Mouse (Mus musculus) limb, embryonic 14.5 days (tissue): ENCODE results near the gene Micu1. TPM values are rescaled to one million over a fixed set of nuclear protein-coding genes. Genes with fewer than 3 reads are reported as not detected.
"Not testable (repeated sequence)": the region's sequence is repeated elsewhere in the genome, so short reads cannot be mapped to it uniquely, and the experiment has no call there.

ENCODE experiments used
- ATAC-seq: fragments of 200-750 bp; cut with Nextera tagmentation; 2 replicates; pipeline ENCODE4 v1.8.0; 2017; ENCODE audit warnings: low read depth, moderate number of reproducible peaks, moderate TSS enrichment; ENCODE audit not compliant: low FRiP score
- DNase-seq: peaks from one replicate; pipeline ENCODE4 v3.0.0-alpha.2; 2015; ENCODE audit warnings: low spot score
- H3K27ac ChIP-seq: fragments of 300-500 bp; sonication (generic); replicated peaks from 2 replicates; pipeline ENCODE4 v1.5.1; 2014; ENCODE audit warnings: low read depth, mild to moderate bottlenecking, low read length, moderate library complexity, mixed read lengths
- H3K27me3 ChIP-seq: fragments of 300-500 bp; sonication (generic); 2 replicates; pipeline ENCODE4 v1.6.1; 2014; ENCODE audit warnings: low read length, mixed read lengths; ENCODE audit not compliant: control insufficient read depth, insufficient read depth
- H3K36me3 ChIP-seq: fragments of 300-500 bp; sonication (generic); 2 replicates; pipeline ENCODE4 v1.6.1; 2014; ENCODE audit warnings: mild to moderate bottlenecking, low read length, moderate library complexity, mixed read lengths; ENCODE audit not compliant: control insufficient read depth, insufficient read depth
- H3K4me1 ChIP-seq: fragments of 300-500 bp; sonication (generic); 2 replicates; pipeline ENCODE4 v1.6.1; 2014; ENCODE audit warnings: antibody characterized with exemption, low read length, mixed read lengths; ENCODE audit not compliant: control insufficient read depth, insufficient read depth
- H3K4me2 ChIP-seq: fragments of 300-500 bp; sonication (generic); replicated peaks from 2 replicates; pipeline ENCODE4 v1.6.1; 2014; ENCODE audit warnings: low read depth, mild to moderate bottlenecking, low read length, moderate library complexity; ENCODE audit not compliant: severe bottlenecking
- H3K4me3 ChIP-seq: fragments of 300-500 bp; sonication (generic); replicated peaks from 2 replicates; pipeline ENCODE4 v1.5.1; 2014; ENCODE audit warnings: low read length
- H3K9ac ChIP-seq: fragments of 300-500 bp; sonication (generic); 2 replicates; pipeline ENCODE4 v1.6.1; 2014; ENCODE audit warnings: mild to moderate bottlenecking, low read depth, low read length, moderate library complexity; ENCODE audit not compliant: severe bottlenecking
- H3K9me3 ChIP-seq: fragments of 300-500 bp; sonication (generic); 2 replicates; pipeline ENCODE4 v1.6.1; 2016; ENCODE audit warnings: low read length; ENCODE audit not compliant: control insufficient read depth
- POLR2A ChIP-seq: fragments of 200-500 bp; IDR thresholded peaks from 2 replicates; pipeline ENCODE4 v1.8.0; 2012; ENCODE audit warnings: inconsistent platforms, mild to moderate bottlenecking, moderate library complexity, borderline replicate concordance; ENCODE audit not compliant: insufficient read depth, insufficient read length; ENCODE audit errors: extremely low read depth
- WGBS: fragments of 180-500 bp; shearing (Covaris S2); extraction: QIAGEN DNeasy Blood & Tissue Kit; methylation state at CpG from one replicate; pipeline ENCODE4 v1.1.7; 2014; 5-methylcytosine and 5-hydroxymethylcytosine counted together
- polyA plus RNA-seq, 2 experiments: library from polyadenylated mRNA; depleted of rRNA in 1 of 2; stranded (reverse) in 1 of 2; unstranded in 1 of 2; fragments of >200 nt; fragmentation: Nextera tagmentation in 1 of 2; extraction: Ambion mirVana in 1 of 2; gene quantifications; 2 replicates each; pipeline versions ENCODE4 v1.2.1 to v1.2.3; 2012 to 2014

Gene Micu1
- polyA plus RNA-seq, 2 experiments: 81.9 to 93.7 TPM

- WGBS: 59% methylated on average over 7 of the region's 7 CpGs
- DNase-seq: no peak
- ATAC-seq: no peak
Observed at GRCm38 (mm10) chr10:59668491-59668890, 33.8 kb upstream of the Micu1 start.

GRCm38 (mm10) chr10:59677836-59678235 is 24.4 kb upstream of the Micu1 start:
- ATAC-seq: no peak
- Histone ChIP-seq H3K4me2 (no peak overlapping the region), H3K9me3 (no peaks in the 10 kb centered on the region), H3K4me3 (no peak overlapping the region), H3K27me3 (no peaks in the 10 kb centered on the region), H3K27ac (no peak overlapping the region), H3K36me3 (no peaks in the 10 kb centered on the region), H3K4me1 (no peaks in the 10 kb centered on the region), H3K9ac (no peak overlapping the region)
- TF ChIP-seq POLR2A: no peak
- no peak for DNase-seq
- 91% methylated on average over 1 of the region's 1 CpGs for WGBS

More at GRCm38 (mm10) chr10:59668491-59668890, 33.8 kb upstream of the Micu1 start:
- Histone ChIP-seq H3K4me3 (no peak overlapping the region), H3K4me1 (peaks cover 21% of the 10 kb centered on the region), H3K4me2 (no peak overlapping the region), H3K36me3 (no peaks in the 10 kb centered on the region), H3K9me3 (no peaks in the 10 kb centered on the region), H3K27me3 (no peaks in the 10 kb centered on the region), H3K27ac (no peak overlapping the region), H3K9ac (no peak overlapping the region)
- TF ChIP-seq POLR2A: no peak

- H3K4me3 ChIP-seq: no peak overlapping the region
- DNase-seq (no peak), ATAC-seq (no peak)
- no peak overlapping the region for H3K27ac ChIP-seq
- H3K9me3 ChIP-seq: no peaks in the 10 kb centered on the region
- whole genome bisulfite sequencing: 80% methylated on average over 2 of the region's 2 CpGs
- no peak overlapping the region for H3K4me2 ChIP-seq
- H3K9ac ChIP-seq: no peak overlapping the region
- H3K4me1 ChIP-seq: no peaks in the 10 kb centered on the region
- no peaks in the 10 kb centered on the region for H3K27me3 ChIP-seq
- no peaks in the 10 kb centered on the region for H3K36me3 ChIP-seq
- TF ChIP-seq POLR2A: no peak
Observed at GRCm38 (mm10) chr10:59679189-59679588, 23.1 kb upstream of the Micu1 start.

DNA sequence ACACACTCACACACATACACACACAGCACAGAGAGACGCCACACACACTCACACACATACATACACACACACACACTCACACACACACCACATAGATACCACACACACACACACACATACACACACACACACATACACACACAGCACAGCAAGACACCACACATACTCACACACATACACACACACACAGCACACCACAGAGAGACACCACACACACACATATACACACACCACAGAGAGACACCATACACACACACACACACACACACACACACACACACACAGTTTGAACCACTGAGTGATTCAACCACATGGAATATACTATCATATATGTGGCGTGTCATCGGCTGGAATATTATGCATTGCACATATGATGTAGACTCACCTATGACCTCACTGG is 16.7 kb upstream of the Micu1 start:
- H3K27ac ChIP-seq, H3K9me3 ChIP-seq, H3K36me3 ChIP-seq, H3K9ac ChIP-seq, DNase-seq, H3K4me3 ChIP-seq, H3K27me3 ChIP-seq, H3K4me2 ChIP-seq, H3K4me1 ChIP-seq, ATAC-seq: not testable (repeated sequence)
- WGBS: 81% methylated on average over 3 of the region's 3 CpGs

DNA sequence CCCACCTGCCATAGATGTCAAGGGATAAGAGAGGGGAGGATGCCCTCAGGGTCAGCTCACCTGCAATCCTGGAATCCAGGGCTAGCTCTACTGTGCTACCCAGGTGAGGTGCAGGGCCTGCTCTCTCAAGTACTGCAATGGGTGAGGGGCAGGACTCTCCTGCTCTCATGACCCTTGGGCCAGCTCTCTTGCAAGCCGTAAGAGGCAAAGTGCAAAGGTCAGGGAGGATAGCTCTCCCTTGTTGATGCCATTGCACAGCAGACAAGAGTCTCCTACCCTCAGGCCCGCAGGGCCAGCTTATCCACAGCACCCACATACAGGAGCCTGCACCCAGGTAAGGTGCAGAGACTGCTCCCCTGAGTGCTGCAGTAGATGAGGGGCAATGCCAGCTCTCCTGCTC is 15.2 kb upstream of the Micu1 start:
- WGBS: 75% methylated on average over 2 of the region's 2 CpGs
- H3K9ac ChIP-seq: no peak overlapping the region
- 0 out of 2 replicates have a peak, but pooled peaks cover 3% of the 10 kb centered on the region for H3K4me1 ChIP-seq
- H3K27me3 ChIP-seq: no peaks in the 10 kb centered on the region
- no peak overlapping the region for H3K4me3 ChIP-seq
- TF ChIP-seq POLR2A: no peak
- H3K9me3 ChIP-seq: no peaks in the 10 kb centered on the region
- no peak overlapping the region for H3K4me2 ChIP-seq
- no peak for ATAC-seq
- no peak overlapping the region for H3K27ac ChIP-seq
- no peak for DNase-seq
- H3K36me3 ChIP-seq: no peaks in the 10 kb centered on the region

DNA sequence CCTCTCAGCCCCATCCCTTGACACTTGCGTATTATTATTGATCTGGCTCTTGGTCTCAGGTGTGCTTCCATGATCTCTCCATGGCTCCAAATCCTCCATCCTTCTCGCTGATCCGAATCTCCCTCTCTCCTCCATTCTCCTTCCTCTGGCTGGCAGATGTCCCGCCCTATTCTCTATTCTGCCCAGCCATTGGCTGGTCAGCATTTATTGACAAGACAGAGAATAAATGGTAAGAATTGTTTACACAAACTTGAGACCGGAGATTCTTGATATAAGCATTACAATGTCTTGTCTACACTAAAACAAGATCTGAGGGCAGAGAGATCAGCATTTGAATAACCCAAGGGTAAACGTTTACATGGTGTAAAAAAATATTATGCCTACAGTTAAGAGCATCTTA is 12.4 kb upstream of the Micu1 start:
- H3K4me3 ChIP-seq: no peak overlapping the region
- WGBS: 65% methylated on average over 6 of the region's 6 CpGs
- H3K27me3 ChIP-seq: no peaks in the 10 kb centered on the region
- H3K9me3 ChIP-seq: no peaks in the 10 kb centered on the region
- no peak overlapping the region for H3K4me2 ChIP-seq
- TF ChIP-seq POLR2A: no peak
- H3K4me1 ChIP-seq: 0 out of 2 replicates have a peak, but pooled peaks cover 3% of the 10 kb centered on the region
- H3K9ac ChIP-seq: no peak overlapping the region
- no peak overlapping the region for H3K27ac ChIP-seq
- ATAC-seq (no peak), DNase-seq (no peak)
- H3K36me3 ChIP-seq: no peaks in the 10 kb centered on the region
